Mouse (Mus musculus) neural tube, embryonic 14.5 days (tissue): ENCODE results near the gene Stard3. TPM values are rescaled to one million over a fixed set of nuclear protein-coding genes. Genes with fewer than 3 reads are reported as not detected.

Experiments
- ATAC-seq: fragments of 200-750 bp; cut with Nextera tagmentation; 2 replicates; pipeline ENCODE4 v1.8.0; 2017; ENCODE audit warnings: low read depth, mild to moderate bottlenecking, moderate TSS enrichment, moderate library complexity
- H3K27ac ChIP-seq: fragments of 300-500 bp; sonication (generic); 2 replicates; pipeline ENCODE4 v1.5.1; 2014; ENCODE audit warnings: low read depth, mild to moderate bottlenecking, control low read depth, low read length, moderate library complexity, mixed read lengths
- H3K27me3 ChIP-seq: fragments of 300-500 bp; sonication (generic); 2 replicates; pipeline ENCODE4 v1.6.1; 2014; ENCODE audit warnings: low read length; ENCODE audit not compliant: control insufficient read depth, insufficient read depth
- H3K36me3 ChIP-seq: fragments of 300-500 bp; sonication (generic); 2 replicates; pipeline ENCODE4 v1.6.1; 2014; ENCODE audit warnings: low read length, mixed read lengths; ENCODE audit not compliant: control insufficient read depth, insufficient read depth
- H3K4me1 ChIP-seq: fragments of 300-500 bp; sonication (generic); 2 replicates; pipeline ENCODE4 v1.6.1; 2014; ENCODE audit warnings: low read length; ENCODE audit not compliant: control insufficient read depth, insufficient read depth
- H3K4me2 ChIP-seq: fragments of 300-500 bp; sonication (generic); 2 replicates; pipeline ENCODE4 v1.6.1; 2014; ENCODE audit warnings: mild to moderate bottlenecking, low read depth, low read length, control low read depth
- H3K4me3 ChIP-seq: fragments of 300-500 bp; sonication (generic); 2 replicates; pipeline ENCODE4 v1.5.1; 2014; ENCODE audit warnings: low read depth, low read length, control low read depth, mixed read lengths
- H3K9ac ChIP-seq: fragments of 300-500 bp; sonication (generic); replicated peaks from 2 replicates; pipeline ENCODE4 v1.6.1; 2014; ENCODE audit warnings: low read depth, mild to moderate bottlenecking, control low read depth, low read length, mixed read lengths
- H3K9me3 ChIP-seq: fragments of 300-500 bp; sonication (generic); 2 replicates; pipeline ENCODE4 v1.6.1; 2016; ENCODE audit warnings: low read length; ENCODE audit not compliant: control insufficient read depth
- WGBS: fragments of 180-500 bp; shearing (Covaris S2); extraction: QIAGEN DNeasy Blood & Tissue Kit; methylation state at CpG from one replicate; pipeline ENCODE4 v1.1.7; 2014; 5-methylcytosine and 5-hydroxymethylcytosine counted together
- polyA plus RNA-seq: library from polyadenylated mRNA; unstranded; fragments of >200 nt; fragmentation: Nextera tagmentation; extraction: Ambion mirVana; gene quantifications from 2 replicates; pipeline ENCODE4 v1.2.1, GENCODE M21; 2014

The Stard3 gene
- polyA plus RNA-seq, 1 experiment from 2014 or later, result 28.0 TPM

DNA sequence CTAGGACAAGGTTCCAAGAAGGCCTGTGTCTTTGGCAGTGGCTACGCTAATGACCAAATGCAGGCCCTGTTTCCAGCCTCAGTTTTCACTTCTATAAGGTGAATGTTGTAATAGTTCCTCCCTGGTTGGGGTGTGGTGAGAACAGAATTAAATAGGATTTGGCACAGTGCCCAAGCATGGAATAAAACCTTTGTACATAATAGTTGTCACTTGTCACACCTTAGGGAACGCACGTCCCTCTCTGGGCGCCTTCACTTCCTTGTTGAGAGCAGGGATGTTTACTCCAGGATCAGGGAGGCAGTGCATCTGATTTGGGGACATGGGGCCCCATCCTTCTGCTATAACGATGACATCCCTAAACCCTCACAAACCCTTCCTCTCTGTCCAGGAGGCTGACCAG is 70.3 kb downstream of the Stard3 start:
- no peak overlapping the region for H3K4me2 ChIP-seq
- no peak overlapping the region for H3K9ac ChIP-seq
- ATAC-seq, result no peak
- 89% methylated on average over 5 of the region's 5 CpGs for WGBS
- no peaks in the 10 kb centered on the region for H3K4me1 ChIP-seq
- H3K9me3 ChIP-seq, result no peaks in the 10 kb centered on the region
- no peaks in the 10 kb centered on the region for H3K27me3 ChIP-seq
- no peaks in the 10 kb centered on the region for H3K36me3 ChIP-seq
- H3K27ac ChIP-seq, result no peak overlapping the region
- H3K4me3 ChIP-seq, result no peak overlapping the region

Other genes starting within 250 kb of the Stard3 start
- 21.1 and 26.2 TPM in 2 replicates for gene Fbxl20, start 208.0 kb upstream of the Stard3 start, polyA plus RNA-seq
- 56.7 and 61.1 TPM in 2 replicates for gene Med1, start 165.1 kb upstream of the Stard3 start, polyA plus RNA-seq
- 11.3 TPM in 2 replicates for gene Cdk12, start 155.3 kb upstream of the Stard3 start, polyA plus RNA-seq
- gene Neurod2, start 28.7 kb upstream of the Stard3 start, polyA plus RNA-seq, result 25.3 and 25.5 TPM in 2 replicates
- gene Ppp1r1b, start 10.0 kb upstream of the Stard3 start, polyA plus RNA-seq, result 1.3 and 2.4 TPM in 2 replicates
- gene Tcap, start 25.4 kb downstream of the Stard3 start, polyA plus RNA-seq, result 0.29 and 0.39 TPM in 2 replicates
- gene Pnmt, start 28.1 kb downstream of the Stard3 start, polyA plus RNA-seq, result 1.8 and 2.6 TPM in 2 replicates
- 5.8 and 6.2 TPM in 2 replicates for gene Pgap3, start 42.1 kb downstream of the Stard3 start, polyA plus RNA-seq
- gene Erbb2, start 54.1 kb downstream of the Stard3 start, polyA plus RNA-seq, result 5.9 and 9.1 TPM in 2 replicates
- gene Mien1, start 80.6 kb downstream of the Stard3 start, polyA plus RNA-seq, result 234 and 247 TPM in 2 replicates
- 0.86 and 0.97 TPM in 2 replicates for gene Grb7, start 88.0 kb downstream of the Stard3 start, polyA plus RNA-seq
- gene Ikzf3, start 187.7 kb downstream of the Stard3 start, polyA plus RNA-seq, result 0.20 and 0.22 TPM in 2 replicates
- gene Zpbp2, start 192.7 kb downstream of the Stard3 start, polyA plus RNA-seq, result not detected in 2 replicates
- gene Ormdl3, start 229.0 kb downstream of the Stard3 start, polyA plus RNA-seq, result 14.5 and 16.2 TPM in 2 replicates
- gene Lrrc3c, start 239.9 kb downstream of the Stard3 start, polyA plus RNA-seq, result not detected in 2 replicates